Mouse (Mus musculus): ENCODE results near the gene Rrp9. TPM values are rescaled to one million over a fixed set of nuclear protein-coding genes. Genes with fewer than 3 reads are reported as not detected.

Gene Rrp9
- 226 and 315 TPM in 2 replicates for total RNA-seq (2012; rRNA removed)
- polyA plus RNA-seq (2012; ENCODE audit: insufficient read depth in 1 of 2, insufficient read length in 2 of 2, low read depth in 1 of 2, low replicate concordance in 2 of 2, missing spikeins in 1 of 2), result 100 to 1,000 TPM in 1 of 2 experiments, not detected in 1; 395 TPM

DNA sequence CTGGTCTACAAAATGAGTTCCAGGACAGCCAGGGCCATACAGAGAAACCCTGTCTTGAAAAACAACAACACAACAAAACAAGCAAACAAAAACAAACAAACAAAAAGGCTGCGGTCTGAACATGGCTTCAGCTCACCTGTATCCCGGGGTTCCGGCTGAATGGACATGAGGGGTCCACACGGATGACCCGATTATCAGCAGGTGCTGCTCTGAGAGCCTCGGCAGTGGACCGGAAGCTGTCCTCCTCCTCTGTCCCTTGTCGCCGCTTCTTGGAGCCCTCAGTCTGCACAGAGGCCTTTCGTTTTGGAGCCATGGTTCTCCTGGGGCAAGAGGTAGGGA lies at the start of gene Rrp9:
TSS of gene Rrp9 (plus strand) at position 301 of the 339 bp plus-strand sequence.
- Histone ChIP-seq H3K4me1 (ENCODE audit: control insufficient read depth in 1 of 2, insufficient read depth in 2 of 2, low read length in 2 of 2) (peaks cover 0 to 11% of the 10 kb centered on the region in 2 experiments; a peak in 3 of 4 replicates), H3K79me2 (ENCODE audit: control insufficient read depth, insufficient read depth, low read length, poor library complexity) (peaks cover 25% of the 10 kb centered on the region), H3K27me3 (ENCODE audit: control insufficient read depth in 1 of 2, insufficient read depth in 2 of 2, low read length in 2 of 2) (no peaks in the 10 kb centered on the region), H3K9me3 (replicated peaks; ENCODE audit: insufficient read depth, low read length) (no peaks in the 10 kb centered on the region), H3K4me3 (ENCODE audit: control insufficient read depth in 1 of 2, insufficient read depth in 1 of 2, low read depth in 2 of 2, low read length in 2 of 2) (peak within 1 kb of the TSS; percentile 64 to 97), H3K9ac (ENCODE audit: control insufficient read depth, low read depth, low read length, poor library complexity, severe bottlenecking) (peak within 1 kb of the TSS; percentile 58), H3K27ac (ENCODE audit: control insufficient read depth, low read depth, low read length) (peak within 1 kb of the TSS; percentile 13; the same call in 1 of the 2 replicates), H3K36me3 (ENCODE audit: control insufficient read depth in 1 of 2, insufficient read depth in 2 of 2, low read length in 2 of 2) (peaks cover 0 to 3% of the 10 kb centered on the region in 2 experiments; a peak in 3 of 4 replicates)
- no peak for DNase-seq (ENCODE audit: low read depth, low spot score)
- TF ChIP-seq SIN3A (IDR thresholded peaks at IDR 0.05; ENCODE audit: low read length) (no peak), ZC3H11A (IDR thresholded peaks at IDR 0.05; ENCODE audit: low read depth, low read length) (no peak), KAT2A (conservative IDR thresholded peaks at IDR 0.05; ENCODE audit: low read depth, low read length) (no peak), POLR2AphosphoS2 (IDR thresholded peaks at IDR 0.05; ENCODE audit: low read length) (no peak), JUND (IDR thresholded peaks at IDR 0.05; ENCODE audit: low read depth, low read length) (no peak), MAZ (IDR thresholded peaks at IDR 0.05; ENCODE audit: low read depth, low read length) (no peak), POLR2A (IDR thresholded peaks at IDR 0.05; ENCODE audit: control insufficient read depth in 1 of 2, insufficient read depth in 1 of 2, low read depth in 1 of 2, low read length in 2 of 2, poor library complexity in 1 of 2) (no peak), POLR2AphosphoS5 (IDR thresholded peaks at IDR 0.05; ENCODE audit: borderline replicate concordance, low read depth, low read length) (no peak), HCFC1 (IDR thresholded peaks at IDR 0.05; ENCODE audit: low read depth, low read length) (no peak), ZMIZ1 (IDR thresholded peaks at IDR 0.05; ENCODE audit: low read depth, low read length) (no peak), MAX (IDR thresholded peaks at IDR 0.05; ENCODE audit: low read length) (no peak), TAL1 (IDR thresholded peaks at IDR 0.05; ENCODE audit: low read length) (no peak), ZKSCAN1 (IDR thresholded peaks at IDR 0.05; ENCODE audit: low read depth, low read length) (no peak), TBP (IDR thresholded peaks at IDR 0.05; ENCODE audit: low read depth, low read length) (no peak), ETS1 (IDR thresholded peaks at IDR 0.05; ENCODE audit: low read depth, low read length) (no peak), MAFK (IDR thresholded peaks at IDR 0.05; ENCODE audit: borderline replicate concordance, low read depth, low read length) (no peak)

GRCm38 (mm10) chr9:106428719-106429220 lies 47.0 kb upstream of the Rrp9 start:
- Histone ChIP-seq H3K9ac (ENCODE audit: control insufficient read depth, low read depth, low read length, poor library complexity, severe bottlenecking) (peak overlapping the region; percentile 56), H3K27me3 (ENCODE audit: control insufficient read depth in 1 of 2, insufficient read depth in 2 of 2, low read length in 2 of 2) (no peaks in the 10 kb centered on the region; a peak in 1 of 4 replicates), H3K4me1 (ENCODE audit: control insufficient read depth in 1 of 2, insufficient read depth in 2 of 2, low read length in 2 of 2) (peaks cover 0 to 15% of the 10 kb centered on the region in 2 experiments; a peak in 1 of 4 replicates), H3K79me2 (ENCODE audit: control insufficient read depth, insufficient read depth, low read length, poor library complexity) (peaks cover 24% of the 10 kb centered on the region), H3K4me3 (ENCODE audit: control insufficient read depth in 1 of 2, insufficient read depth in 1 of 2, low read depth in 2 of 2, low read length in 2 of 2) (peak overlapping the region; percentile 55 to 100), H3K9me3 (replicated peaks; ENCODE audit: insufficient read depth, low read length) (no peaks in the 10 kb centered on the region), H3K27ac (ENCODE audit: control insufficient read depth, low read depth, low read length) (peak overlapping the region; percentile 21; the same call in 1 of the 2 replicates), H3K36me3 (ENCODE audit: control insufficient read depth in 1 of 2, insufficient read depth in 2 of 2, low read length in 2 of 2) (peaks cover 4 to 9% of the 10 kb centered on the region in 2 experiments; a peak in 3 of 4 replicates)
- TF ChIP-seq CHD2 (IDR thresholded peaks at IDR 0.05; ENCODE audit: low read length) (no peak), TBP (IDR thresholded peaks at IDR 0.05; ENCODE audit: low read depth, low read length) (no peak), POLR2AphosphoS2 (IDR thresholded peaks at IDR 0.05; ENCODE audit: low read length) (no peak), SIN3A (IDR thresholded peaks at IDR 0.05; ENCODE audit: low read length) (no peak), POLR2AphosphoS5 (IDR thresholded peaks at IDR 0.05; ENCODE audit: borderline replicate concordance, low read depth, low read length) (no peak), JUND (IDR thresholded peaks at IDR 0.05; ENCODE audit: low read depth, low read length) (no peak), USF2 (IDR thresholded peaks at IDR 0.05; ENCODE audit: borderline replicate concordance in 1 of 2, insufficient read depth in 1 of 2, low read depth in 1 of 2, low read length in 2 of 2) (no peak), NELFE (IDR thresholded peaks at IDR 0.05; ENCODE audit: low read depth, low read length) (no peak), TCF12 (IDR thresholded peaks at IDR 0.05; ENCODE audit: low read depth, low read length) (no peak), TAL1 (IDR thresholded peaks at IDR 0.05; ENCODE audit: low read length) (no peak)
- no peak for DNase-seq (ENCODE audit: low read depth, low spot score)
